Mouse (Mus musculus) neural tube, embryonic 11.5 days (tissue): ENCODE results near the gene Sec31b. TPM values are rescaled to one million over a fixed set of nuclear protein-coding genes. Genes with fewer than 3 reads are reported as not detected.
A peak's percentile ranks its signal among the peaks of the same experiment; 100 is the strongest.

Experiments used
- ATAC-seq: fragments of 200-750 bp; cut with Nextera tagmentation; 2 replicates; pipeline ENCODE4 v1.8.0; 2017; ENCODE audit warnings: moderate number of reproducible peaks, mild to moderate bottlenecking, moderate TSS enrichment, moderate library complexity; ENCODE audit not compliant: insufficient read depth, low FRiP score, low TSS enrichment
- DNase-seq: peaks from one replicate; pipeline ENCODE4 v3.0.0-alpha.2; 2015; ENCODE audit warnings: low spot score
- H3K27ac ChIP-seq: fragments of 300-500 bp; sonication (generic); 2 replicates; pipeline ENCODE4 v1.5.1; 2014; ENCODE audit warnings: low read depth, mild to moderate bottlenecking, low read length
- H3K27me3 ChIP-seq: fragments of 300-500 bp; sonication (generic); 2 replicates; pipeline ENCODE4 v1.6.1; 2014; ENCODE audit warnings: mild to moderate bottlenecking, low read length, mixed read lengths; ENCODE audit not compliant: control insufficient read depth, insufficient read depth
- H3K36me3 ChIP-seq: fragments of 300-500 bp; sonication (generic); 2 replicates; pipeline ENCODE4 v1.6.1; 2014; ENCODE audit warnings: mild to moderate bottlenecking, low read length, moderate library complexity, mixed read lengths; ENCODE audit not compliant: control insufficient read depth, insufficient read depth
- H3K4me1 ChIP-seq: fragments of 300-500 bp; sonication (generic); 2 replicates; pipeline ENCODE4 v1.6.1; 2014; ENCODE audit warnings: low read length, mixed read lengths; ENCODE audit not compliant: control insufficient read depth, insufficient read depth
- H3K4me2 ChIP-seq: fragments of 300-500 bp; sonication (generic); 2 replicates; pipeline ENCODE4 v1.6.1; 2014; ENCODE audit warnings: low read depth, mild to moderate bottlenecking, moderate library complexity
- H3K4me3 ChIP-seq: fragments of 300-500 bp; sonication (generic); 2 replicates; pipeline ENCODE4 v1.5.1; 2014; ENCODE audit warnings: low read depth, low read length
- H3K9ac ChIP-seq: fragments of 300-500 bp; sonication (generic); 2 replicates; pipeline ENCODE4 v1.6.1; 2014; ENCODE audit warnings: mild to moderate bottlenecking, low read length
- H3K9me3 ChIP-seq: fragments of 300-500 bp; sonication (generic); 2 replicates; pipeline ENCODE4 v1.6.1; 2016; ENCODE audit warnings: low read length; ENCODE audit not compliant: control insufficient read depth
- WGBS: fragments of 180-500 bp; shearing (Covaris S2); extraction: QIAGEN DNeasy Blood & Tissue Kit; methylation state at CpG from one replicate; pipeline ENCODE4 v1.1.7; 2014; 5-methylcytosine and 5-hydroxymethylcytosine counted together
- polyA plus RNA-seq: library from polyadenylated mRNA; unstranded; fragments of >200 nt; fragmentation: Nextera tagmentation; extraction: Ambion mirVana; gene quantifications from 2 replicates; pipeline ENCODE4 v1.2.1, GENCODE M21; 2014

Sec31b gene
- polyA plus RNA-seq, result 0.31 and 0.37 TPM in 2 replicates

- peak; percentile 38; the same call in 1 of the 2 replicates for ATAC-seq
- peaks cover 8% of the 10 kb centered on the region; the same call in 1 of the 2 replicates for H3K36me3 ChIP-seq
- peak within 1 kb of the TSS; percentile 94 for H3K4me2 ChIP-seq
- no peaks in the 10 kb centered on the region for H3K27me3 ChIP-seq
- peak within 1 kb of the TSS; percentile 52 for H3K4me3 ChIP-seq
- no peaks in the 10 kb centered on the region for H3K9me3 ChIP-seq
- H3K27ac ChIP-seq, result no peak within 1 kb of the TSS
- H3K4me1 ChIP-seq, result peaks cover 3% of the 10 kb centered on the region; the same call in 1 of the 2 replicates
- WGBS, result 1% methylated on average over 42 of the region's 47 CpGs
- peak within 1 kb of the TSS; percentile 66 for H3K9ac ChIP-seq
- peak; percentile 50 for DNase-seq
Observed at GRCm38 (mm10) chr19:44545321-44546041, at the start of gene Sec31b. Gene Sec31b, minus strand, starts transcription at chr19:44545864.

- Histone ChIP-seq H3K4me3 (no peak overlapping the region), H3K27ac (no peak overlapping the region), H3K9me3 (no peaks in the 10 kb centered on the region), H3K36me3 (no peaks in the 10 kb centered on the region), H3K4me1 (no peaks in the 10 kb centered on the region), H3K4me2 (no peak overlapping the region), H3K9ac (no peak overlapping the region), H3K27me3 (no peaks in the 10 kb centered on the region)
- ATAC-seq, result no peak
- 96% methylated on average over 14 of the region's 14 CpGs for WGBS
- DNase-seq, result no peak
Observed at GRCm38 (mm10) chr19:44594180-44594579, 48.5 kb upstream of the Sec31b start.

GRCm38 (mm10) chr19:44591638-44592037 lies 46.0 kb upstream of the Sec31b start:
- Histone ChIP-seq H3K36me3 (no peaks in the 10 kb centered on the region), H3K4me3 (no peak overlapping the region), H3K27ac (no peak overlapping the region), H3K4me2 (no peak overlapping the region), H3K9me3 (no peaks in the 10 kb centered on the region), H3K9ac (no peak overlapping the region), H3K4me1 (no peaks in the 10 kb centered on the region), H3K27me3 (no peaks in the 10 kb centered on the region)
- DNase-seq (no peak), ATAC-seq (no peak)
- whole genome bisulfite sequencing, result 84% methylated on average over 6 of the region's 6 CpGs

GRCm38 (mm10) chr19:44590992-44591391 lies 45.3 kb upstream of the Sec31b start:
- WGBS, result 83% methylated on average over 18 of the region's 18 CpGs
- Histone ChIP-seq H3K36me3 (no peaks in the 10 kb centered on the region), H3K4me3 (no peak overlapping the region), H3K27me3 (no peaks in the 10 kb centered on the region), H3K4me2 (no peak overlapping the region), H3K9ac (no peak overlapping the region), H3K27ac (no peak overlapping the region), H3K9me3 (no peaks in the 10 kb centered on the region), H3K4me1 (no peaks in the 10 kb centered on the region)
- no peak for ATAC-seq
- no peak for DNase-seq

GRCm38 (mm10) chr19:44589591-44590223 lies 44.0 kb upstream of the Sec31b start:
- Histone ChIP-seq H3K4me3 (no peak overlapping the region), H3K9ac (no peak overlapping the region), H3K9me3 (no peaks in the 10 kb centered on the region), H3K27me3 (no peaks in the 10 kb centered on the region), H3K36me3 (no peaks in the 10 kb centered on the region), H3K27ac (no peak overlapping the region), H3K4me1 (no peaks in the 10 kb centered on the region), H3K4me2 (no peak overlapping the region)
- WGBS, result 55% methylated on average over 7 of the region's 7 CpGs
- no peak for DNase-seq
- ATAC-seq, result no peak

- DNase-seq, result no peak
- Histone ChIP-seq H3K4me2 (no peak overlapping the region), H3K4me1 (no peaks in the 10 kb centered on the region), H3K36me3 (no peaks in the 10 kb centered on the region), H3K9me3 (no peaks in the 10 kb centered on the region), H3K4me3 (no peak overlapping the region), H3K9ac (no peak overlapping the region), H3K27me3 (no peaks in the 10 kb centered on the region), H3K27ac (no peak overlapping the region)
- 32% methylated on average over 4 of the region's 4 CpGs for WGBS
- no peak for ATAC-seq
Observed at GRCm38 (mm10) chr19:44588036-44588435, 42.4 kb upstream of the Sec31b start.

- WGBS, result 33% methylated on average over 9 of the region's 9 CpGs
- no peaks in the 10 kb centered on the region for H3K9me3 ChIP-seq
- H3K36me3 ChIP-seq, result no peaks in the 10 kb centered on the region
- DNase-seq, result peak; percentile 93
- no peaks in the 10 kb centered on the region for H3K4me1 ChIP-seq
- no peak overlapping the region for H3K4me3 ChIP-seq
- H3K4me2 ChIP-seq, result no peak overlapping the region
- H3K27me3 ChIP-seq, result no peaks in the 10 kb centered on the region
- ATAC-seq, result peak; percentile 80
- H3K9ac ChIP-seq, result no peak overlapping the region
- no peak overlapping the region for H3K27ac ChIP-seq
Observed at GRCm38 (mm10) chr19:44582638-44583309, 37.1 kb upstream of the Sec31b start.

GRCm38 (mm10) chr19:44582103-44582502 lies 36.4 kb upstream of the Sec31b start:
- H3K4me1 ChIP-seq, result no peaks in the 10 kb centered on the region
- no peak overlapping the region for H3K4me2 ChIP-seq
- peak; percentile 36 for ATAC-seq
- H3K36me3 ChIP-seq, result no peaks in the 10 kb centered on the region
- H3K9me3 ChIP-seq, result no peaks in the 10 kb centered on the region
- no peak overlapping the region for H3K9ac ChIP-seq
- DNase-seq, result no peak
- no peak overlapping the region for H3K4me3 ChIP-seq
- 83% methylated on average over 10 of the region's 10 CpGs for WGBS
- no peak overlapping the region for H3K27ac ChIP-seq
- H3K27me3 ChIP-seq, result no peaks in the 10 kb centered on the region
